Mouse (Mus musculus): ENCODE measurements at regions not wholly inside any gene's neighbourhood (a gene's known extent, or its start where the extent isn't known, plus 50 kb on each side); places are given as distances from the start of the nearest gene placed in this dataset.

- no peaks in the 10 kb centered on the region for H3K36me3 ChIP-seq
- H3K27me3 ChIP-seq: no peaks in the 10 kb centered on the region
- no peak overlapping the region for H3K4me2 ChIP-seq
- H3K27ac ChIP-seq: no peak overlapping the region
- no peaks in the 10 kb centered on the region for H3K9me3 ChIP-seq (replicated peaks)
- H3K4me1 ChIP-seq: peaks cover 19% of the 10 kb centered on the region
- ATAC-seq (replicated peaks; ENCODE audit: low FRiP score): no peak
- no peak overlapping the region for H3K9ac ChIP-seq
- WGBS: 86% methylated on average over 5 of the region's 5 CpGs
- H3K4me3 ChIP-seq (replicated peaks): no peak overlapping the region
Measured at GRCm38 (mm10) chr19:36217177-36217576, 97.3 kb upstream of the Ankrd1 start.

GRCm38 (mm10) chr19:36217605-36218004 lies 97.7 kb upstream of the Ankrd1 start:
- no peak overlapping the region for H3K4me3 ChIP-seq (replicated peaks)
- no peaks in the 10 kb centered on the region for H3K9me3 ChIP-seq (replicated peaks)
- no peak overlapping the region for H3K27ac ChIP-seq
- H3K36me3 ChIP-seq: no peaks in the 10 kb centered on the region
- WGBS: 60% methylated on average over 5 of the region's 5 CpGs
- peaks cover 19% of the 10 kb centered on the region for H3K4me1 ChIP-seq
- ATAC-seq (replicated peaks; ENCODE audit: low FRiP score): no peak
- no peak overlapping the region for H3K4me2 ChIP-seq
- no peak overlapping the region for H3K9ac ChIP-seq
- H3K27me3 ChIP-seq: no peaks in the 10 kb centered on the region

GRCm38 (mm10) chr19:36218921-36219320 lies 99.0 kb upstream of the Ankrd1 start:
- H3K27ac ChIP-seq: no peak overlapping the region
- WGBS: 72% methylated on average over 5 of the region's 5 CpGs

GRCm38 (mm10) chr19:36221104-36221503 lies 101.2 kb upstream of the Ankrd1 start:
- no peak for ATAC-seq (replicated peaks; ENCODE audit: low FRiP score)
- H3K9ac ChIP-seq: no peak overlapping the region
- H3K4me3 ChIP-seq (replicated peaks): no peak overlapping the region
- H3K27ac ChIP-seq: no peak overlapping the region
- H3K9me3 ChIP-seq (replicated peaks): no peaks in the 10 kb centered on the region
- no peaks in the 10 kb centered on the region for H3K27me3 ChIP-seq
- 0 out of 2 replicates have a peak, but pooled peaks cover 4% of the 10 kb centered on the region for H3K4me1 ChIP-seq
- no peak overlapping the region for H3K4me2 ChIP-seq
- no peaks in the 10 kb centered on the region for H3K36me3 ChIP-seq
- WGBS: 82% methylated on average over 2 of the region's 2 CpGs

More at GRCm38 (mm10) chr19:36218921-36219320, 99.0 kb upstream of the Ankrd1 start:
- no peak for ATAC-seq (replicated peaks; ENCODE audit: low FRiP score)
- Histone ChIP-seq H3K9ac (no peak overlapping the region), H3K36me3 (no peaks in the 10 kb centered on the region), H3K4me1 (peaks cover 15% of the 10 kb centered on the region), H3K4me3 (replicated peaks) (no peak overlapping the region), H3K9me3 (replicated peaks) (no peaks in the 10 kb centered on the region), H3K4me2 (no peak overlapping the region), H3K27me3 (no peaks in the 10 kb centered on the region)

- Histone ChIP-seq H3K27ac (no peak overlapping the region), H3K9ac (no peak overlapping the region), H3K4me3 (replicated peaks) (no peak overlapping the region), H3K36me3 (no peaks in the 10 kb centered on the region), H3K4me2 (no peak overlapping the region), H3K9me3 (replicated peaks) (no peaks in the 10 kb centered on the region), H3K4me1 (0 out of 2 replicates have a peak, but pooled peaks cover 4% of the 10 kb centered on the region), H3K27me3 (no peaks in the 10 kb centered on the region)
- no peak for ATAC-seq (replicated peaks; ENCODE audit: low FRiP score)
Measured at GRCm38 (mm10) chr19:36221596-36221995, 101.7 kb upstream of the Ankrd1 start.

GRCm38 (mm10) chr19:36222198-36222597 lies 102.3 kb upstream of the Ankrd1 start:
- 85% methylated on average over 3 of the region's 3 CpGs for WGBS
- no peak overlapping the region for H3K4me3 ChIP-seq (replicated peaks)
- no peak overlapping the region for H3K4me2 ChIP-seq
- no peak overlapping the region for H3K27ac ChIP-seq
- 0 out of 2 replicates have a peak, but pooled peaks cover 4% of the 10 kb centered on the region for H3K4me1 ChIP-seq
- H3K36me3 ChIP-seq: no peaks in the 10 kb centered on the region
- H3K27me3 ChIP-seq: no peaks in the 10 kb centered on the region
- no peak for ATAC-seq (replicated peaks; ENCODE audit: low FRiP score)
- no peaks in the 10 kb centered on the region for H3K9me3 ChIP-seq (replicated peaks)
- no peak overlapping the region for H3K9ac ChIP-seq

GRCm38 (mm10) chr19:36224518-36224917 lies 104.6 kb upstream of the Ankrd1 start:
- H3K4me2 ChIP-seq: no peak overlapping the region
- H3K4me1 ChIP-seq: 0 out of 2 replicates have a peak, but pooled peaks cover 4% of the 10 kb centered on the region
- H3K9me3 ChIP-seq (replicated peaks): no peaks in the 10 kb centered on the region
- no peak for ATAC-seq (replicated peaks; ENCODE audit: low FRiP score)
- no peak overlapping the region for H3K4me3 ChIP-seq (replicated peaks)
- no peak overlapping the region for H3K27ac ChIP-seq
- no peak overlapping the region for H3K9ac ChIP-seq
- WGBS: 43% methylated on average over 8 of the region's 8 CpGs
- no peaks in the 10 kb centered on the region for H3K27me3 ChIP-seq
- no peaks in the 10 kb centered on the region for H3K36me3 ChIP-seq

- 89% methylated on average over 2 of the region's 2 CpGs for WGBS
- Histone ChIP-seq H3K9me3 (replicated peaks) (no peaks in the 10 kb centered on the region), H3K36me3 (no peaks in the 10 kb centered on the region), H3K27ac (no peak overlapping the region), H3K4me2 (no peak overlapping the region), H3K4me1 (0 out of 2 replicates have a peak, but pooled peaks cover 4% of the 10 kb centered on the region), H3K27me3 (no peaks in the 10 kb centered on the region), H3K9ac (no peak overlapping the region), H3K4me3 (replicated peaks) (no peak overlapping the region)
- ATAC-seq (replicated peaks; ENCODE audit: low FRiP score): no peak
Measured at GRCm38 (mm10) chr19:36225612-36226011, 105.7 kb upstream of the Ankrd1 start.

- Histone ChIP-seq H3K27me3 (no peaks in the 10 kb centered on the region), H3K27ac (no peak overlapping the region), H3K4me2 (no peak overlapping the region), H3K9ac (no peak overlapping the region), H3K4me1 (0 out of 2 replicates have a peak, but pooled peaks cover 4% of the 10 kb centered on the region), H3K4me3 (replicated peaks) (no peak overlapping the region), H3K9me3 (replicated peaks) (no peaks in the 10 kb centered on the region), H3K36me3 (no peaks in the 10 kb centered on the region)
- WGBS: 31% methylated on average over 17 of the region's 17 CpGs
- no peak for ATAC-seq (replicated peaks; ENCODE audit: low FRiP score)
Measured at GRCm38 (mm10) chr19:36227418-36228160, 107.7 kb upstream of the Ankrd1 start.

- Histone ChIP-seq H3K9ac (no peak overlapping the region), H3K4me3 (replicated peaks) (no peak overlapping the region), H3K4me2 (no peak overlapping the region), H3K9me3 (replicated peaks) (no peaks in the 10 kb centered on the region), H3K27ac (no peak overlapping the region), H3K27me3 (no peaks in the 10 kb centered on the region), H3K4me1 (0 out of 2 replicates have a peak, but pooled peaks cover 3% of the 10 kb centered on the region), H3K36me3 (no peaks in the 10 kb centered on the region)
- whole genome bisulfite sequencing: 91% methylated on average over 3 of the region's 3 CpGs
- ATAC-seq (replicated peaks; ENCODE audit: low FRiP score): no peak
Measured at GRCm38 (mm10) chr19:36229315-36229714, 109.4 kb upstream of the Ankrd1 start.

- Histone ChIP-seq H3K9me3 (replicated peaks) (no peaks in the 10 kb centered on the region), H3K27me3 (no peaks in the 10 kb centered on the region), H3K27ac (no peak overlapping the region), H3K4me3 (replicated peaks) (no peak overlapping the region), H3K4me1 (no peaks in the 10 kb centered on the region), H3K9ac (no peak overlapping the region), H3K4me2 (no peak overlapping the region), H3K36me3 (no peaks in the 10 kb centered on the region)
- no peak for ATAC-seq (replicated peaks; ENCODE audit: low FRiP score)
- 86% methylated on average over 1 of the region's 1 CpGs for WGBS
Measured at GRCm38 (mm10) chr19:36229941-36230340, 110.0 kb upstream of the Ankrd1 start.

- Histone ChIP-seq H3K27me3 (no peaks in the 10 kb centered on the region), H3K9ac (no peak overlapping the region), H3K9me3 (replicated peaks) (no peaks in the 10 kb centered on the region), H3K4me3 (replicated peaks) (no peak overlapping the region), H3K36me3 (no peaks in the 10 kb centered on the region), H3K27ac (no peak overlapping the region), H3K4me1 (no peaks in the 10 kb centered on the region), H3K4me2 (no peak overlapping the region)
- WGBS: 78% methylated on average over 6 of the region's 6 CpGs
- no peak for ATAC-seq (replicated peaks; ENCODE audit: low FRiP score)
Measured at GRCm38 (mm10) chr19:36235131-36235530, 113.0 kb upstream of the Pcgf5 start.
